Comparison of ENCODE assay signal across 8 mouse cellular contexts in the genomic region with DNA sequence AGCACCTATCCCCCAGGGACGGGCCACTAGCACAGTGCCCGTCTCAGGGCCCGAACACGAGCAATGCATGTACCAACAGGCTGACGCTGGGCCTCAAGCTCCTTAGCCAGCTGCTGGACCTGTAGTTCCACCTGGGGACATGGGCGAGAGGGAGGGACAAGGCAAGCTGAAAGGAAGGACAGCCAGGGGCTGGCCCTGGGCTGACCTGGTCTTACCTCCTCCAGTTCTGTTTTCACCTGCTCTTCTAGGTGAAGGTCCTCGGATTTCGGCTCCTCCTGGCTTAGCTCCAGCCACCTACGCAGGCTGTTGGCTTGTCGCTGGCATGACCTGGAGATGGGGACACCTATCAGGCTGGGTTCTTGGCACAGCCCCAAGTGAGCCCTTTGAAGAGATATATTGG.
DNase-seq lines count a peak whose midpoint lies in the region; ATAC-seq and TF ChIP-seq lines count a peak whose summit lies in the region.
"Not testable (repeated sequence)": the region's sequence is repeated elsewhere in the genome, so short reads cannot be mapped to it uniquely, and the experiment has no call there.

No protein-coding gene starts in this region.

- H3K27ac ChIP-seq in gastrocnemius, adult 2 months; hindbrain, embryonic 11.5 days (ENCODE audit: low read depth, low read length); liver, embryonic 15.5 days (replicated peaks): not testable (repeated sequence)

- not testable (repeated sequence) for H3K9ac ChIP-seq in hindbrain, embryonic 11.5 days (ENCODE audit: low read depth, low read length); liver, embryonic 15.5 days

- H3K27me3 ChIP-seq in hindbrain, embryonic 11.5 days (ENCODE audit: control insufficient read depth, insufficient read depth, low read length); liver, embryonic 15.5 days: not testable (repeated sequence)

- not testable (repeated sequence) for H3K4me2 ChIP-seq in hindbrain, embryonic 11.5 days (replicated peaks; ENCODE audit: low read depth, low read length); liver, embryonic 15.5 days

- TF ChIP-seq CTCF in gastrocnemius, adult 2 months (IDR thresholded peaks at IDR 0.05), result not testable (repeated sequence)

- intact Hi-C loops in gastrocnemius, adult 2 months (cut with DNase I), result not testable (repeated sequence)

- H3K36me3 ChIP-seq in hindbrain, embryonic 11.5 days (ENCODE audit: control insufficient read depth, insufficient read depth, low read length); liver, embryonic 15.5 days (replicated peaks): not testable (repeated sequence)

- 92% methylated on average over 8 of the region's 10 CpGs for WGBS in hindbrain, embryonic 11.5 days
- WGBS in liver, embryonic 15.5 days (ENCODE audit: insufficient replicate concordance), result 72% methylated on average over 10 of the region's 10 CpGs

- peak; percentile 33 for ATAC-seq in hindbrain, embryonic 11.5 days (ENCODE audit: low FRiP score)
- ATAC-seq in liver, embryonic 15.5 days (ENCODE audit: insufficient read depth), result peak; percentile 14

- H3K4me3 ChIP-seq in gastrocnemius, adult 2 months; hindbrain, embryonic 11.5 days (ENCODE audit: low read depth, low read length); liver, embryonic 15.5 days (replicated peaks): not testable (repeated sequence)

- H3K9me3 ChIP-seq in hindbrain, embryonic 11.5 days (ENCODE audit: control insufficient read depth, low read length), result not testable (repeated sequence)
- peaks cover 16% of the 10 kb centered on the region; the same call in 1 of the 2 replicates for H3K9me3 ChIP-seq in liver, embryonic 15.5 days (replicated peaks)

- H3K4me1 ChIP-seq in hindbrain, embryonic 11.5 days (replicated peaks; ENCODE audit: control insufficient read depth, insufficient read depth, low read length); liver, embryonic 15.5 days (replicated peaks): not testable (repeated sequence)

- peak; percentile 45 to 56 for DNase-seq in CD8-positive naive resting alpha-beta T cell, adult 2 months (ENCODE audit: low read depth in 2 of 2, low spot score in 2 of 2)
- DNase-seq in cerebellum, postnatal 25 days, result peak; percentile 56 to 76
- peak; percentile 64 for DNase-seq in gastrocnemius, adult 2 months
- not testable (repeated sequence) for DNase-seq in hindbrain, embryonic 11.5 days (ENCODE audit: low spot score)
- DNase-seq in layer of hippocampus, adult 18-20 months (ENCODE audit: low spot score in 2 of 2), result peak; percentile 72 to 81
- peak; percentile 40 for DNase-seq in neural tube, embryonic 10.5 days (ENCODE audit: extremely low spot score, low spot score)
- peak; percentile 88 for DNase-seq in testis, postnatal 10 days (ENCODE audit: low spot score)
